Mouse (Mus musculus): Measurements from ENCODE around the gene Pdcl. TPM values are rescaled to one million over a fixed set of nuclear protein-coding genes. Genes with fewer than 3 reads are reported as not detected.

Gene Pdcl
- 30.3 TPM for total RNA-seq (2023)

GRCm38 (mm10) chr2:37358633-37359540, at the start of gene Pdcl:
Pdcl (minus strand) TSS chr2:37359332.

GRCm38 (mm10) chr2:37326215-37326614, 32.9 kb downstream of the Pdcl start, which contains the start of gene Olfr368:
Olfr368 (plus strand) TSS chr2:37326515.

Other genes starting within 250 kb of the Pdcl start
- gene Olfr362, start 241.4 kb downstream of the Pdcl start, total RNA-seq (2023): not detected
- gene Olfr364-ps1, start 220.0 kb downstream of the Pdcl start, total RNA-seq (2023): not detected
- gene Olfr365, start 171.1 kb downstream of the Pdcl start, total RNA-seq (2023): 0.15 TPM
- gene Olfr366, start 147.8 kb downstream of the Pdcl start, total RNA-seq (2023): not detected
- not detected for gene Olfr368, start 32.8 kb downstream of the Pdcl start, total RNA-seq (2023)
- 56.0 TPM for gene Rc3h2, start 63.6 kb upstream of the Pdcl start, total RNA-seq (2023)
- 3.6 TPM for gene Zbtb26, start 83.8 kb upstream of the Pdcl start, total RNA-seq (2023)
- 16.3 TPM for gene Zbtb6, start 83.8 kb upstream of the Pdcl start, total RNA-seq (2023)
- 40.4 TPM for gene Rabgap1, start 83.9 kb upstream of the Pdcl start, total RNA-seq (2023)
- gene Gpr21, start 157.0 kb upstream of the Pdcl start, total RNA-seq (2023): 3.9 TPM